Mouse (Mus musculus) stomach, embryonic 16.5 days (tissue): ENCODE results near the gene March7. TPM values are rescaled to one million over a fixed set of nuclear protein-coding genes. Genes with fewer than 3 reads are reported as not detected.

Experiments
- ATAC-seq: fragments of 200-750 bp; cut with Nextera tagmentation; 2 replicates; pipeline ENCODE4 v1.8.0; 2017; ENCODE audit warnings: moderate number of reproducible peaks, moderate TSS enrichment; ENCODE audit not compliant: insufficient read depth, low FRiP score
- H3K27ac ChIP-seq: fragments of 300-500 bp; sonication (generic); 2 replicates; pipeline ENCODE4 v1.5.1; 2014; ENCODE audit warnings: low read length
- H3K27me3 ChIP-seq: fragments of 300-500 bp; sonication (generic); 2 replicates; pipeline ENCODE4 v1.6.1; 2014; ENCODE audit warnings: low read length, control low read depth, mixed read lengths; ENCODE audit not compliant: control insufficient read depth, insufficient read depth
- H3K36me3 ChIP-seq: fragments of 300-500 bp; sonication (generic); 2 replicates; pipeline ENCODE4 v1.6.1; 2014; ENCODE audit warnings: low read length; ENCODE audit not compliant: control insufficient read depth, insufficient read depth
- H3K4me1 ChIP-seq: fragments of 300-500 bp; sonication (generic); 2 replicates; pipeline ENCODE4 v1.6.1; 2014; ENCODE audit warnings: low read length, control low read depth, mixed read lengths; ENCODE audit not compliant: control insufficient read depth, insufficient read depth
- H3K4me2 ChIP-seq: fragments of 300-500 bp; sonication (generic); 2 replicates; pipeline ENCODE4 v1.6.1; 2014; ENCODE audit warnings: low read depth, low read length, mixed read lengths
- H3K4me3 ChIP-seq: fragments of 300-500 bp; sonication (generic); replicated peaks from 2 replicates; pipeline ENCODE4 v1.5.1; 2014; ENCODE audit warnings: mild to moderate bottlenecking, low read length
- H3K9ac ChIP-seq: fragments of 300-500 bp; sonication (generic); 2 replicates; pipeline ENCODE4 v1.6.1; 2014; ENCODE audit warnings: low read length
- H3K9me3 ChIP-seq: fragments of 300-500 bp; sonication (generic); replicated peaks from 2 replicates; pipeline ENCODE4 v1.6.1; 2016; ENCODE audit warnings: low read length, control low read depth; ENCODE audit not compliant: control insufficient read depth
- WGBS: fragments of 180-500 bp; shearing (Covaris S2); extraction: QIAGEN DNeasy Blood & Tissue Kit; methylation state at CpG from one replicate; pipeline ENCODE4 v1.1.7; 2014; 5-methylcytosine and 5-hydroxymethylcytosine counted together
- polyA plus RNA-seq: library from polyadenylated mRNA; unstranded; fragments of >200 nt; fragmentation: Nextera tagmentation; extraction: Ambion mirVana; gene quantifications from 2 replicates; pipeline ENCODE4 v1.2.1, GENCODE M21; 2015

March7 gene
- polyA plus RNA-seq, 1 experiment from 2014 or later = 68.9 TPM

GRCm38 (mm10) chr2:60205795-60206194, 3.9 kb upstream of the March7 start:
- Histone ChIP-seq H3K4me1 (peaks cover 7% of the 10 kb centered on the region), H3K27ac (no peak overlapping the region), H3K9ac (no peak overlapping the region), H3K4me2 (no peak overlapping the region), H3K36me3 (no peaks in the 10 kb centered on the region), H3K4me3 (no peak overlapping the region), H3K27me3 (no peaks in the 10 kb centered on the region), H3K9me3 (no peaks in the 10 kb centered on the region)
- 78% methylated on average over 6 of the region's 6 CpGs for WGBS
- ATAC-seq = no peak

- Histone ChIP-seq H3K4me3 (peak overlapping the region; percentile 91), H3K36me3 (0 out of 2 replicates have a peak, but pooled peaks cover 3% of the 10 kb centered on the region), H3K9me3 (no peaks in the 10 kb centered on the region), H3K4me1 (peaks cover 30% of the 10 kb centered on the region), H3K4me2 (peak overlapping the region; percentile 70), H3K27me3 (no peaks in the 10 kb centered on the region), H3K27ac (peak overlapping the region; percentile 90), H3K9ac (peak overlapping the region; percentile 99)
- under 1% methylated on average over 23 of the region's 35 CpGs for WGBS
- 0 out of 2 replicates have a peak, but pooled peaks have one; percentile 39 for ATAC-seq
Observed at GRCm38 (mm10) chr2:60209122-60209611, 520 bp upstream of the March7 start.

DNA sequence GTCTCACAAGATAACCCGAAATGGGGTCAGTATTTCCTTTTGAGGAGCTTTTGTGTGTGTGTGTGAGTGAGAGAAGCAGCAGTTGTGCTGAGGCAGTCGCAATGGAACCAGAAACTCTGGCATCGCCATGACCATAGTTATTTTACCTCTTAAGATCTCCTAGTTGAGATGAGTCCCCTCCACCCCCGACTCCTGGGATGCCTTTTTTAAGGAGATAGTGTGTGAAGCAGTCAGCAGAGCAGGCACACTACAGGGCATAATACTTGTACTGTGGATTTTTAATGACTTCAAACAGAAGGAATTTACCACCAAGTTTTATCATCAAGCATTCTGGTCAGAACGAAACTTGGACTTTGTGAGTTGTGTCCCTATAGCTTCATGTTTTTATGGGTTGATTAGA, 1.1 kb downstream of the March7 start:
- no peak for ATAC-seq
- peak overlapping the region; percentile 99 for H3K9ac ChIP-seq
- H3K27me3 ChIP-seq = no peaks in the 10 kb centered on the region
- H3K4me1 ChIP-seq = peaks cover 32% of the 10 kb centered on the region
- peak overlapping the region; percentile 94 for H3K4me2 ChIP-seq
- H3K27ac ChIP-seq = peak overlapping the region; percentile 90
- H3K9me3 ChIP-seq = no peaks in the 10 kb centered on the region
- H3K36me3 ChIP-seq = 0 out of 2 replicates have a peak, but pooled peaks cover 3% of the 10 kb centered on the region
- peak overlapping the region; percentile 91 for H3K4me3 ChIP-seq
- 11% methylated on average over 5 of the region's 5 CpGs for WGBS

- H3K9me3 ChIP-seq = no peaks in the 10 kb centered on the region
- H3K4me1 ChIP-seq = peaks cover 45% of the 10 kb centered on the region
- H3K9ac ChIP-seq = no peak overlapping the region
- H3K4me3 ChIP-seq = no peak overlapping the region
- H3K27me3 ChIP-seq = no peaks in the 10 kb centered on the region
- no peak for ATAC-seq
- 0 out of 2 replicates have a peak, but pooled peaks cover 3% of the 10 kb centered on the region for H3K36me3 ChIP-seq
- no peak overlapping the region for H3K27ac ChIP-seq
- H3K4me2 ChIP-seq = peak overlapping the region; percentile 94; the same call in 1 of the 2 replicates
Observed at GRCm38 (mm10) chr2:60212488-60212887, 2.8 kb downstream of the March7 start.

- Histone ChIP-seq H3K36me3 (0 out of 2 replicates have a peak, but pooled peaks cover 3% of the 10 kb centered on the region), H3K4me1 (peaks cover 40% of the 10 kb centered on the region), H3K4me3 (no peak overlapping the region), H3K9me3 (no peaks in the 10 kb centered on the region), H3K27ac (no peak overlapping the region), H3K4me2 (no peak overlapping the region), H3K27me3 (no peaks in the 10 kb centered on the region), H3K9ac (no peak overlapping the region)
- WGBS = 92% methylated on average over 2 of the region's 2 CpGs
- no peak for ATAC-seq
Observed at GRCm38 (mm10) chr2:60214683-60215082, 5.0 kb downstream of the March7 start.

DNA sequence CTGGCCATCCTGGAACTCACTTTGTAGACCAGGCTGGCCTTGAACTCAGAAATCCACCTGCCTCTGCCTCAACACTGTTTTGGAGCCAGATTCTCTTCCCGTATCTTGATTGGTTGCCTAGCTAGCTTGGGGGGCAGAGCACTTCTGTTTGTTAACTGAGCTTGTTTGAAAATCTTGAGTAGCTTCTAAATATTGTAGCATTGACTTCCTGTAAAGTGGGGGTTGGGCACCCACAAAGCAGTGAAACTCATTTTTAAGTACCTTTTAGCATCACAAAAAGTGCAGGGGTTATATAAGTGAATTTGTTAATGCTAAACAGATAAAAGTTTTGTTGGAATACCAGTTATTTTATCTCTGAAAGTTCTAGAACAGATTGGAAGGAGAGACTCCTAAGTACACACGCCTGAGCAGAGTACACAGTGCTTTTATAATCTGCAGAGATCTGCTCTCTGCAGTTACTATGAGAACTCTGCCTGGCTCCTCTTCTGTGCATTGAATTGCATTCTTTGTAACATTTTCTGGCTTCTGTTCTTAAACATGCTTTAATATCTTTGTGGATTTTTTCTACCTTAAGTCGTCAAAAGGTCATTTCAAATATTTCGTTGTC, 7.0 kb downstream of the March7 start:
- Histone ChIP-seq H3K4me1 (peaks cover 36% of the 10 kb centered on the region), H3K9ac (no peak overlapping the region), H3K4me3 (no peak overlapping the region), H3K27me3 (no peaks in the 10 kb centered on the region), H3K9me3 (no peaks in the 10 kb centered on the region), H3K36me3 (0 out of 2 replicates have a peak, but pooled peaks cover 3% of the 10 kb centered on the region), H3K27ac (no peak overlapping the region), H3K4me2 (no peak overlapping the region)
- WGBS = 60% methylated on average over 4 of the region's 4 CpGs
- no peak for ATAC-seq

DNA sequence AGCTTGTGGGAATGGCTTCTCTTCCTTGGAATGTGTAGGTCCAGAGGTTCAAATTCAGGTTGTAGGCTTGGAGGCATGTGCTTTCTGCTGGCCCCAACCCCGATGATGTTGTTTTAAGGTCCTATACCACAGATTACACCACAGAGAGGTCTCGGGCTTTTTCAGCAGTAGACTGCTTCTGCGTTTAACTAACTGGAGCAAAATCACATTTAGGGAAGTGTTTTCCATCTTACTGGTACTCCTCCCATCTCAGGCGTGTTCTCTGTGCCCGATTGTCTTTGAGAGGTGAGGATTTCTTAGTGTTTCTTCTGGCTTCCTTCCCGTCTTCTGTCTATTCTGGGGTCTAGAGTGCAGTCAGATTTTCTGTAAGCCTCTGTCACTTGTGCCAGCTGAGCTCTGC, 7.9 kb downstream of the March7 start:
- Histone ChIP-seq H3K27me3 (no peaks in the 10 kb centered on the region), H3K4me1 (peaks cover 31% of the 10 kb centered on the region), H3K4me2 (no peak overlapping the region), H3K27ac (no peak overlapping the region), H3K9me3 (no peaks in the 10 kb centered on the region), H3K4me3 (no peak overlapping the region), H3K36me3 (no peaks in the 10 kb centered on the region), H3K9ac (no peak overlapping the region)
- WGBS = 73% methylated on average over 6 of the region's 6 CpGs
- ATAC-seq = no peak

GRCm38 (mm10) chr2:60221236-60221635, 11.5 kb downstream of the March7 start:
- H3K9me3 ChIP-seq = no peaks in the 10 kb centered on the region
- WGBS = 58% methylated on average over 6 of the region's 6 CpGs
- H3K4me2 ChIP-seq = no peak overlapping the region
- no peak for ATAC-seq
- H3K36me3 ChIP-seq = no peaks in the 10 kb centered on the region
- H3K4me1 ChIP-seq = peaks cover 16% of the 10 kb centered on the region
- H3K27me3 ChIP-seq = no peaks in the 10 kb centered on the region
- H3K9ac ChIP-seq = no peak overlapping the region
- H3K4me3 ChIP-seq = no peak overlapping the region
- no peak overlapping the region for H3K27ac ChIP-seq

- no peak overlapping the region for H3K4me3 ChIP-seq
- H3K4me2 ChIP-seq = no peak overlapping the region
- H3K9ac ChIP-seq = no peak overlapping the region
- no peak overlapping the region for H3K27ac ChIP-seq
- H3K9me3 ChIP-seq = no peaks in the 10 kb centered on the region
- ATAC-seq = no peak
- no peaks in the 10 kb centered on the region for H3K27me3 ChIP-seq
- peaks cover 12% of the 10 kb centered on the region for H3K4me1 ChIP-seq
- no peaks in the 10 kb centered on the region for H3K36me3 ChIP-seq
- 81% methylated on average over 2 of the region's 2 CpGs for WGBS
Observed at GRCm38 (mm10) chr2:60221954-60222353, 12.3 kb downstream of the March7 start.
